Mouse (Mus musculus) left cerebral cortex, adult 2 months (tissue): ENCODE measurements at regions not wholly inside any gene's neighbourhood (a gene's known extent, or its start where the extent isn't known, plus 50 kb on each side); places are given as distances from the start of the nearest gene placed in this dataset.
"Not testable (repeated sequence)": the region's sequence is repeated elsewhere in the genome, so short reads cannot be mapped to it uniquely, and the experiment has no call there.

ENCODE experiments used
- DNase-seq, 2 experiments: peaks; one replicate each; pipeline ENCODE4 v3.0.0; 2021 to 2022; ENCODE audit warnings: low spot score in 2 of 2, mixed read lengths in 1 of 2; ENCODE audit errors: extremely low spot score in 1 of 2
- H3K27ac ChIP-seq: fragments of 200-600 bp; 2 replicates; pipeline ENCODE4 v1.8.1; 2022
- H3K4me3 ChIP-seq: fragments of 200-600 bp; 2 replicates; pipeline ENCODE4 v1.8.1; 2022
- CTCF ChIP-seq: fragments of 200-600 bp; IDR thresholded peaks from 2 replicates; pipeline ENCODE4 v1.8.1; 2022; ENCODE audit warnings: antibody characterized with exemption, mild to moderate bottlenecking, moderate library complexity
- intact Hi-C: fragments of 180-260 bp; cut with DNase I; formaldehyde crosslinking; loops from one replicate; pipeline ENCODE4 v1.15.1; 2025

DNA sequence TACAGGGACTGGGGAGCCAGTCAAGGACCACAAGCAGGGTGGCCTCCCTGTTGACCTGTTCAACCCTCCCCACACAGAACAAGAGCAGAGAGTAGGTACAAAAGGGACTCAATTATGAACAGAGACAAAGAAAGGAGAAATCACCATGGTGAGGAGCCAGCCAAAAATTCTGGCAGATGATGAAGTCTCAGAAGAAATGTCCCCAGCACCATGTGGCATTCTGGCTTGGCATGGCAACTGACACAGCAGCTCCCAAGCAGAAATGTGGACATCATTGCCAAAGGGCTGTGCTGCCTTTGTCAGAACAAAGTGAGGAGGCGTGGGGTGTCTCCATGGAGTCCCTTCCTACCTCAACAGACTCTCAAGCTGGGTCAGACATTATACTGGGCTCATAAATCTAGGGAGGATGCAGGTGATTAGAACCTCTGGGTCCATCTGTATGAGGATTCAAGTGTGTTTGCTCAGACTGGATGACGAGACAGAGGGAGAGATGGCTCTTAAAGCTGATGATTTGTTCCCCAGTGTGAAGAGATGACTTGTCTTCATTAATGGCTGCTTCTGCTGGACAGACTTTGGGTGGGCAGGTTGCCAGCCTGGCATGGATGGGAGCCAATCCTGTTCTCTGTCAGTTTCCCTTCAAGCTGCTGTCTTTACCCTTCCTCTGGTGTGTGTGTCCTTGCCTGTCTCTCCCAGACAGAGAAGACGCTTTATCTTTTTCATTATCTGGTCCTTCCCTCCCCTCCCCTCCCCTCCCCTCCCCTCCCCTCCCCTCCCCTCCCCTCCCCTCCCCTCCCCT, 120.5 kb upstream of the Fhl2 start:
- TF ChIP-seq CTCF = no peak
- DNase-seq = no peak
- H3K27ac ChIP-seq = no peak overlapping the region

DNA sequence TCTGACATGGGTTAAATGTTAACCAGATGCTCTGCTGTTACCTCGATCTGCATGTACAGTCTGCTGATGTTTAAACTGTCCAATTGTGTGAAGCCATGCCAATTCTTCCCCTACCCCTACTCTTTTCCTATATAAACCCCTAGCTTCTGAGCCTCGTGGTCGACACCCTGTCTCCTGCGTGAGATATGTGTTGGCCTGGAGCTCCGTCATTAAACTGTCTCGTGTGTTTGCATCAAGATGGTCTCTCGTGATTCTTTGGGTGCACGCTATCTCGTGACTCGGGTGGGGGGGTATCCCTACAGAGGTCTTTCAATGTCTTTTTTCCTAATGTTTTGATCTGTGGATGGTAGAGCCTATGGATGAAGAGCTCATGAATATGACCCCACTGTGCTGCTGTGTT, 110.9 kb upstream of the Nck2 start:
- H3K27ac ChIP-seq, DNase-seq, intact Hi-C loops, H3K4me3 ChIP-seq: not testable (repeated sequence)

More for the DNA sequence above, 120.5 kb upstream of the Fhl2 start:
- no peak overlapping the region for H3K4me3 ChIP-seq
- intact Hi-C loops = no loop called here

DNA sequence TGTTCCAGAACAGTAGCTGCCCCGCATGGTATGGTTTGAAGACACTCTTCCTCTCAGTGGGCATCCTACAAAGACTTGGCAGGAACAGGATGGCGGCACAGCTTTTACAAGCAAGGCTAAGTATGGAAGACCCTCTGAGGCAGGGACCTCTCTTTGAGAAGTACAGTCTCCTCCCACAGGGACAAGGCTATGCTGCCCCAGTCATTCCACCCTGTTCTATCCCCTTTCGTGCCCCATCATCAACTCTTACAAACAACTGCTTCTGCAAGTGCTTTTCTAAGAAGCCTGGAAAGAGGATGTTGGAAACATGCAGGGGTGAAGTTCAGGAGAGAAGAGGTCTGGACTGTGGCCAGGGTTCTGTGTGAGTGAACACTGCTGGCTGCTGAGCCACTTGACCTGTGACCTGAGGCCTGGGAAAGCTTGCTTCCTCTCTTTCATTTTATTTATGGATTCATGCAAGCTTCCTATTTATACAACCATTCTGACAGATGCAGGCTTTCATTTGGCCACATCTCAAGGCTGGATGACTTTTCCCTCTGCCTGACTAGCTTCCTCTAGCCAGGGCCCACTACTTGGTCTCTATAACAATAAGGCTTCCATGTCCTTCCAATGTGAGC, 107.1 kb upstream of the Nck2 start:
- no peak overlapping the region for H3K4me3 ChIP-seq
- no peak overlapping the region for H3K27ac ChIP-seq
- no peak for TF ChIP-seq CTCF
- intact Hi-C loops = no loop called here
- DNase-seq = no peak

DNA sequence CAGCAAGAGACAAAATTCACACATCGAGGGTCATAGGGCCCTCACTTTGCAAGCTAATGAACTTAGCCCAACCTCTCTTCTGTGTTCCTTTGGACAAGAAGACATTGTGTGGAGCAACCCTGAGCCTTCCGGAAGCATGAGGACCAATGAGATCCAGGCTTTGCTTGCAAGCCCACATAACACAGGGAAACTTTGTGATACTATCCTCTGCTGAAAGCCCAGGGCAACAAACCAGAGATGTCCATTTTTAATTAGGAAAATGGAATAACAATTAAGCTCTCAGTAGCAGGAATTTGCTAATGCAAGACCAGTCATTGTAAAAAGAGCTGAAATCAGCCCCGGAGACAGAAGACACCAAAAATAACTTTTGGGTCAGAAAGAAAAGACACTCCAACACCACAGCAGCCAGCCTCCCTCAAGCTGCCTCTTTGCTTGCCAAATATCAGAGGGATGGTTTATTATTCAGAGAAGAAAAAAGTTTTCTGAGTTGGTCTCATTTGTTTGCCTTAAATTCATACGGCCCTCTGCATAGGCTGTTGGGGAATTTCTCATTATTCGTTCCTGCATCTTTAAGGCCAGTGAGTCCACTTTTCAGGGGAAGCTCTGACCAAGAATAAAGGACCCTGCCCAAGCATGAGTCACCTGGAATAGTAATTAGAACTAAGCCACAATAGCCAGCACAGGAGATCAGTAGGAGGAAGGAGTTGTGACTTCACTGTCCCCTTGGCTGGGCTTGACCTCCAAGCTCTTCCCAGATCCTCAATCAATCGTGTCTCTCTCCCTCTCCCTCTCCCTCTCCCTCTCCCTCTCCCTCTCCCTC, 106.1 kb upstream of the Nck2 start:
- DNase-seq = no peak
- intact Hi-C loops = no loop called here
- Histone ChIP-seq H3K4me3 (no peak overlapping the region), H3K27ac (no peak overlapping the region)
- TF ChIP-seq CTCF = no peak

DNA sequence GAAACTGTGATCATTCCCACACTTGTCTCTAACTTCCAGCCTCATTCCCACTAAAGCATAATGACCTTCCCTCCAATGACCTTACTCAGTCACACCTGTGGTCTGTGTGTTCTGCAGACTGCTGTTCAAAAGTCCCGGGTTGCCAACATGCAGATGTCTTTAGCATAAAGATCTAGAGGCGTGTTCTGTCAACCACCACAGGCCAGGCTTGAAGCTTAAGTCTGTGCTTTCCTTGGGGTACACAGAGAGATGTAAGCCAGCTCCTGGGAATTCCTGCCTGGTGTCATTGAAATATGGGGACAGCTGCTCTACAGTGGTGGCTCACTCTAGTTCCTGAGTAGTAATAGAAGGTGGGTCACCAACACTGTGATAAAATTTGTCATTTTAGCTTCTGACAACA, 101.5 kb upstream of the Nck2 start:
- TF ChIP-seq CTCF = no peak
- H3K4me3 ChIP-seq = no peak overlapping the region
- DNase-seq = no peak
- no peak overlapping the region for H3K27ac ChIP-seq
- intact Hi-C loops = no loop called here

DNA sequence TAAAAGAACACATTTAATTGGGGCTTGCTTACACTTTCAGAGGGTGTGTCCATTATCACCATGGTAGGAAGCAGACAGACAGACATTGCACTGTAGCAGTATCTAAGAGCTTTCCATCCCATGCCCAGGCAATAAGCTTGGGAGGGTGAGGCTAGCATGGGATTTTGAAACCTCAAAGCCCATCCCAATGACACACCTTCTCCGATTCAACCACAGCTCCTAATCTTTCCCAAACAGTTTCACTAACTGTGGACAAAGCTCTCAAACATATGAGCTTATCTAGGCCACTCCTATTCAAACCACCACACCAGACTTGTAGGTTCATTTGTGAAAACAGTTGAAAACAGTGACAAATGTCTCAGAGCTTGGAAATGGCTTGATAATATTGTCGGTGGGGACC, 101.0 kb upstream of the Nck2 start:
- TF ChIP-seq CTCF = no peak
- Histone ChIP-seq H3K27ac (no peak overlapping the region), H3K4me3 (no peak overlapping the region)
- DNase-seq = no peak
- intact Hi-C loops = no loop called here

DNA sequence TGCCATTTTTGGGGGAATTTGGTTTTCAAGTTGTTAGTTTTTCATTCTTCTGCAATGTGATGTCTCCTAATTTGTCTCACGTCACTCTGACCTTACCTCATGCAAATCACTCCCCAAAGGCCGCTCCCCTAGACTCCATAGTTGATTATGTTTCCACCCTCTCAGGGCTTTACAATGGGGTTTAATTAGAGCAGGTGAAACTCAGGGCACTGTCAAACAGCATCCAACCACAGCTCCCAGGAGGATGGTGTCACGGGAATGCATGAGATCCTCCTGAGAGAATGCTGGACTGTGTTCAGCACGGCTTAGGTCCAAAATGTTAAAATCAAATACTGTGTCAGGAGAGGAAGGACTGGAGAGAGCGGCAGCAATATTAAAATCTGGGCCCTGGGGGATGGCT, 100.4 kb upstream of the Nck2 start:
- Histone ChIP-seq H3K4me3 (no peak overlapping the region), H3K27ac (no peak overlapping the region)
- TF ChIP-seq CTCF = no peak
- no peak for DNase-seq
- intact Hi-C loops = no loop called here

DNA sequence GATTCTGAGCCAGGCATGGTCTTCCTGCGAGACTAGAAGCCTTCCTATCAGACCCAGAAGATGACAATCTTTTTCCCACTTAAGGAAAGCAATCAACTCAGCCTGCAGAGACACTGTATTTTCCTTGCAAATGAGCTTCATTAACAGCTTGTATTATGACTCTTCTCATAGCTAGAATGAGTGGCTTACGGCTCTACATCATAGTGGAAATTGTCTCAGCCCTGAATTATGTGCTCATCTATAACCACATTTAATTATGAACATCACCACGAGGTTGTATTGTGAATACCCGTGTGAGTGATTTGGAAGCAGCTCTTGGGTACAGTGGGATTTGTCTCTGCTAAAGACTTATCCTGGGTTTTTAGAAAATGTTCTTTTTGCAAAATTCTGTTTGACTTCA, 97.2 kb upstream of the Nck2 start:
- DNase-seq = no peak
- no peak overlapping the region for H3K4me3 ChIP-seq
- no peak for TF ChIP-seq CTCF
- H3K27ac ChIP-seq = no peak overlapping the region
- intact Hi-C loops = no loop called here

DNA sequence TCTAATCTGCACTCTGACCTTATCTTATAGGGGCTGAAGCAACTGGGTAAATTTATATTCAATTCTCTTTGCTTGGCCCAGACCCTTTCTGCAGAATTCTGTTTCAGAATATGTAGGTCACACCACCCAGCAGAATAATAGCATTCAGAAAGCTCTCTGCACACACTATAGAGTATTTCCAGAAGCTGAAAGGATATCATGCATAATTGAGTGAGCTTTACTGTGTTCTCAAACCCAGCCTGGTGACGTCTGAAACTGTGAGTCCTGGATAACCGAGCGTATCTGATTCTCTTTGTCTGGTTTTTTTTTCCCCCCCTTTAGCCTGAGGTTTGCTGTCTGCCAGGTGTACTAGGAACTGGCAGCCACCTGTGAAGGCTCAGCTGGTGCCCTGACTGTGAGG, 94.4 kb upstream of the Nck2 start:
- intact Hi-C loops = no loop called here

DNA sequence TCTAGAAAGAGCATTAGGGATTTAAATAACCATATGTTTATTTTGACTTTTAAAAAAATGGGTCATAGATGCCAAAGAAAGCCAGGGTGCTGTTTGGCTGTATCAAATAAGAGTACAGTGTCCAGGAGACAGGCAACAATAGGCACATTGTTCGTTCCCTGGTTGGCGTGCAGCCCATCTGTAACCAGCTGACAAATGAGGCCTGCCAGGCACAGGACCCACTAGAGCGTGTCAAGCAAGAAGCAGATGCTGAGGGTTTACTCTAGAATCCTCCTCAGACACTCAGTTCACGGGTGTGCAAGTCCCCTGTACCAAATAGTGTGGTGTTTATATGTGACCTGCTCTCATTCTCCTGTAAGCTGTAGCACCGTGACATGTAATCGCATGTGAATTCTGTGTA, 86.2 kb upstream of the Nck2 start:
- no peak overlapping the region for H3K4me3 ChIP-seq
- no peak for TF ChIP-seq CTCF
- intact Hi-C loops = no loop called here
- H3K27ac ChIP-seq = no peak overlapping the region
- peak; percentile 14 to 16 for DNase-seq

More for the DNA sequence above, 94.4 kb upstream of the Nck2 start:
- no peak for TF ChIP-seq CTCF
- Histone ChIP-seq H3K4me3 (no peak overlapping the region), H3K27ac (no peak overlapping the region)
- no peak for DNase-seq

DNA sequence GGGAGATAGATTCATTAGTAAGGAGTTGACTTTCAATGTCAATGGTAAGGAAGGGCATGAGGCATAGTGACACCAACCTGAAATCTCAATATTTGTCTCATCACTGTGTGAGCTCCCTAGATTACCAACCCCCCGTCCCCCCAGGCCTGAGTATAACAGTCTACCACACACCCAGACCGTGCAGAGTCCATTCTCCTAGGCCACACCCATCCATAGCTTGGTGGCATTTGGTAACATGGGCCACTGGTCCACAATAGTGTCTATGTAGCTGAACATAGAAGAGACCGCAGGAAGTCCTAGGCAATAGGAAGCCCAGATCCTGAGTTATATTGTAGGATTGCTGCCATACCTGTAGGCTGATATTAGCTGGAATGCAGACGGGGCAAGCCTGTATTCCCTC, 84.7 kb upstream of the Nck2 start:
- TF ChIP-seq CTCF = no peak
- intact Hi-C loops = no loop called here
- Histone ChIP-seq H3K27ac (no peak overlapping the region), H3K4me3 (no peak overlapping the region)
- no peak for DNase-seq

DNA sequence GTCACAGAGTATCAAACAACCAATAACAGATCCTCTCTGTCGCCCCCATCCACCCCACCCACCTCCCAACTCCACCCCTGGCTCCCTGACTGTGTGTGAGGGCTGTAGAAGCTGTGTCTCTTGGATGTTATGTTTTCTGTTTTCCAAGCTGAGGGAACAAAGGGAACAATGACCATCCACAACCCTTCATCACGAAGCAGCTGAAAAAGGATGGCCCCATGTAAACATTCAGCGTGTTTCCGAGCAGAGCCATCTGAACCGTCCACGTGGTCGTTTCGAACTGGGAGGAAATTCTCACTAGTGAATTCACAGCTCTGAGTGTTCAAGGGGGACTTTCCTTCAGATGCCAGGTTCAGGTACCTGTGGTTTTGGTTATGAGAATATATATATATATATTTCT, 84.1 kb upstream of the Nck2 start:
- intact Hi-C loops = no loop called here
- no peak for TF ChIP-seq CTCF
- Histone ChIP-seq H3K4me3 (no peak overlapping the region), H3K27ac (no peak overlapping the region)
- DNase-seq = no peak
